Mouse (Mus musculus) bone marrow macrophage, adult 2 months (primary cell): Measurements from ENCODE around the gene Krtap4-6.
"Not testable (repeated sequence)": the region's sequence is repeated elsewhere in the genome, so short reads cannot be mapped to it uniquely, and the experiment has no call there.

Experiments
- CTCF ChIP-seq: IDR thresholded peaks from 2 replicates; pipeline ENCODE4 v1.5.1; 2012; ENCODE audit warnings: low read depth, mild to moderate bottlenecking, low read length, moderate library complexity
- POLR2A ChIP-seq: IDR thresholded peaks from 2 replicates; pipeline ENCODE4 v1.6.1; 2012; ENCODE audit warnings: mild to moderate bottlenecking, low read depth, low read length, borderline replicate concordance

DNA sequence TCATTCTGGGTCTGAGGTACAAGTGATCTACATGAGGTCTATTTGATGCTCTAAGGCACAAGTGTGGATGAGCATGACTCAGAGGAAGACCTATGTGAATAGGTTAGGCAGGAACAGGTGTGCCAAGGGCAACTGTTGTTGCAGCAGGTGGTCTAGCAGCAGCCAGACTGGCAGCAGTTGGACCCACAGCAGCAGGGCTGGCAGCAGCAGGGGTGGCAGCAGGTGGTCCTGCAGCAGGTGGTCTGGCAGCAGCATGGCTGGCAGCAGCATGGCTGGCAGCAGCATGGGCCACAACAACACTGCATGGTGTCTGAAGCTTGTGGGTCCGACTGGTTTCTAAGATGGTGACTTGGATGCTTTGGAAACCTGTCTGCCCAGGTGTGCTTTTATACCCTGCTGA, 19.5 kb upstream of the Krtap4-6 start:
- TF ChIP-seq CTCF, POLR2A: not testable (repeated sequence)
